Mouse (Mus musculus) liver, embryonic 11.5 days (tissue): ENCODE results near the gene Treh. TPM values are rescaled to one million over a fixed set of nuclear protein-coding genes. Genes with fewer than 3 reads are reported as not detected.

ENCODE experiments used
- ATAC-seq: fragments of 200-750 bp; cut with Nextera tagmentation; replicated peaks from 2 replicates; pipeline ENCODE4 v1.8.0; 2017; ENCODE audit warnings: moderate number of reproducible peaks, mild to moderate bottlenecking, moderate TSS enrichment, moderate library complexity; ENCODE audit not compliant: low FRiP score
- DNase-seq: peaks from one replicate; pipeline ENCODE4 v3.0.0-alpha.2; 2017; ENCODE audit warnings: low spot score
- H3K27ac ChIP-seq: fragments of 300-500 bp; sonication (generic); 2 replicates; pipeline ENCODE4 v1.5.1; 2014; ENCODE audit warnings: mild to moderate bottlenecking, low read depth, low read length, control low read depth
- H3K27me3 ChIP-seq: fragments of 300-500 bp; sonication (generic); replicated peaks from 2 replicates; pipeline ENCODE4 v1.6.1; 2014; ENCODE audit warnings: low read length, mixed read lengths; ENCODE audit not compliant: control insufficient read depth, insufficient read depth
- H3K36me3 ChIP-seq: fragments of 300-500 bp; sonication (generic); 2 replicates; pipeline ENCODE4 v1.6.1; 2014; ENCODE audit warnings: mild to moderate bottlenecking, low read length, moderate library complexity, mixed read lengths; ENCODE audit not compliant: control insufficient read depth, insufficient read depth
- H3K4me1 ChIP-seq: fragments of 300-500 bp; sonication (generic); replicated peaks from 2 replicates; pipeline ENCODE4 v1.6.1; 2014; ENCODE audit warnings: low read length, mixed read lengths; ENCODE audit not compliant: control insufficient read depth, insufficient read depth
- H3K4me2 ChIP-seq: fragments of 300-500 bp; sonication (generic); 2 replicates; pipeline ENCODE4 v1.6.1; 2014; ENCODE audit warnings: mild to moderate bottlenecking, control low read depth, moderate library complexity
- H3K4me3 ChIP-seq: fragments of 300-500 bp; sonication (generic); 2 replicates; pipeline ENCODE4 v1.5.1; 2014; ENCODE audit warnings: low read depth, low read length, control low read depth
- H3K9ac ChIP-seq: fragments of 300-500 bp; sonication (generic); 2 replicates; pipeline ENCODE4 v1.6.1; 2014; ENCODE audit warnings: low read depth, low read length, control low read depth
- H3K9me3 ChIP-seq: fragments of 300-500 bp; sonication (generic); 2 replicates; pipeline ENCODE4 v1.6.1; 2016; ENCODE audit warnings: low read length, inconsistent platforms, mixed read lengths; ENCODE audit not compliant: control insufficient read depth
- WGBS: fragments of 180-500 bp; shearing (Covaris S2); extraction: QIAGEN DNeasy Blood & Tissue Kit; methylation state at CpG from one replicate; pipeline ENCODE4 v1.1.7; 2014; 5-methylcytosine and 5-hydroxymethylcytosine counted together
- polyA plus RNA-seq: library from polyadenylated mRNA; unstranded; fragments of >200 nt; fragmentation: Nextera tagmentation; extraction: Ambion mirVana; gene quantifications from 2 replicates; pipeline ENCODE4 v1.2.1, GENCODE M21; 2014

Treh gene
- polyA plus RNA-seq, 1 experiment from 2014 or later: not detected

- Histone ChIP-seq H3K36me3 (no peaks in the 10 kb centered on the region), H3K27ac (no peak overlapping the region), H3K9me3 (no peaks in the 10 kb centered on the region), H3K4me3 (no peak overlapping the region), H3K4me2 (no peak overlapping the region), H3K9ac (no peak overlapping the region), H3K4me1 (peaks cover 10% of the 10 kb centered on the region), H3K27me3 (no peaks in the 10 kb centered on the region)
- 69% methylated on average over 5 of the region's 5 CpGs for WGBS
- ATAC-seq (no peak), DNase-seq (no peak)
Observed at GRCm38 (mm10) chr9:44727441-44727840, 54.4 kb downstream of the Treh start.

GRCm38 (mm10) chr9:44732130-44732549 lies 59.1 kb downstream of the Treh start:
- 26% methylated on average over 5 of the region's 5 CpGs for WGBS
- H3K4me2 ChIP-seq: peak overlapping the region; percentile 97
- no peak overlapping the region for H3K4me3 ChIP-seq
- no peak overlapping the region for H3K9ac ChIP-seq
- peaks cover 13% of the 10 kb centered on the region for H3K27me3 ChIP-seq
- peaks cover 23% of the 10 kb centered on the region for H3K4me1 ChIP-seq
- H3K9me3 ChIP-seq: no peaks in the 10 kb centered on the region
- peak; percentile 58; the same call in 1 of the 2 replicates for ATAC-seq
- no peak overlapping the region for H3K27ac ChIP-seq
- H3K36me3 ChIP-seq: no peaks in the 10 kb centered on the region
- DNase-seq: no peak

GRCm38 (mm10) chr9:44732921-44733530 lies 60.0 kb downstream of the Treh start:
- Histone ChIP-seq H3K4me2 (peak overlapping the region; percentile 97), H3K4me1 (peaks cover 23% of the 10 kb centered on the region), H3K27me3 (peaks cover 13% of the 10 kb centered on the region), H3K4me3 (peak overlapping the region; percentile 66), H3K36me3 (no peaks in the 10 kb centered on the region), H3K27ac (no peak overlapping the region), H3K9ac (no peak overlapping the region), H3K9me3 (no peaks in the 10 kb centered on the region)
- WGBS: 34% methylated on average over 12 of the region's 12 CpGs
- ATAC-seq: no peak
- DNase-seq: no peak

- Histone ChIP-seq H3K4me3 (peak overlapping the region; percentile 66), H3K9me3 (no peaks in the 10 kb centered on the region), H3K27ac (no peak overlapping the region), H3K27me3 (peaks cover 13% of the 10 kb centered on the region), H3K4me1 (peaks cover 23% of the 10 kb centered on the region), H3K9ac (peak overlapping the region; percentile 58), H3K4me2 (peak overlapping the region; percentile 97), H3K36me3 (no peaks in the 10 kb centered on the region)
- ATAC-seq (peak; percentile 21; the same call in 1 of the 2 replicates), DNase-seq (peak; percentile 64)
- 1% methylated on average over 79 of the region's 79 CpGs for WGBS
Observed at GRCm38 (mm10) chr9:44733671-44734523, 60.9 kb downstream of the Treh start.

GRCm38 (mm10) chr9:44734524-44735494 lies 61.8 kb downstream of the Treh start, which contains the start of gene Phldb1:
TSS of gene Phldb1 (minus strand) at chr9:44735198.
- Histone ChIP-seq H3K27me3 (peaks cover 13% of the 10 kb centered on the region), H3K4me2 (peak within 1 kb of the TSS; percentile 97), H3K4me1 (peaks cover 23% of the 10 kb centered on the region), H3K9ac (peak within 1 kb of the TSS; percentile 58), H3K9me3 (no peaks in the 10 kb centered on the region), H3K36me3 (no peaks in the 10 kb centered on the region), H3K4me3 (peak within 1 kb of the TSS; percentile 66), H3K27ac (no peak within 1 kb of the TSS)
- WGBS: 2% methylated on average over 47 of the region's 47 CpGs
- peak; percentile 49 for ATAC-seq
- peak; percentile 69 for DNase-seq

- no peaks in the 10 kb centered on the region for H3K9me3 ChIP-seq
- H3K27ac ChIP-seq: no peak overlapping the region
- H3K4me3 ChIP-seq: no peak overlapping the region
- DNase-seq: no peak
- H3K4me2 ChIP-seq: no peak overlapping the region
- H3K4me1 ChIP-seq: peaks cover 23% of the 10 kb centered on the region
- peaks cover 13% of the 10 kb centered on the region for H3K27me3 ChIP-seq
- H3K9ac ChIP-seq: no peak overlapping the region
- ATAC-seq: no peak
- 85% methylated on average over 6 of the region's 6 CpGs for WGBS
- no peaks in the 10 kb centered on the region for H3K36me3 ChIP-seq
Observed at GRCm38 (mm10) chr9:44735886-44736285, 62.9 kb downstream of the Treh start.

Other genes starting within 250 kb of the Treh start
- not detected in 2 replicates for gene Foxr1, start 232.1 kb upstream of the Treh start, polyA plus RNA-seq
- gene Upk2, start 218.3 kb upstream of the Treh start, polyA plus RNA-seq: not detected in 2 replicates
- 4.1 and 5.0 TPM in 2 replicates for gene Bcl9l, start 190.4 kb upstream of the Treh start, polyA plus RNA-seq
- 0.47 TPM in 1 of 2 replicates, not detected in the other for gene Cxcr5, start 111.4 kb upstream of the Treh start, polyA plus RNA-seq
- gene Ddx6, start 68.3 kb upstream of the Treh start, polyA plus RNA-seq: 8.4 and 10.2 TPM in 2 replicates
- gene Phldb1, start 62.0 kb downstream of the Treh start, polyA plus RNA-seq: 10.6 and 10.9 TPM in 2 replicates
- 171 and 202 TPM in 2 replicates for gene Arcn1, start 94.6 kb downstream of the Treh start, polyA plus RNA-seq
- gene Ift46, start 94.7 kb downstream of the Treh start, polyA plus RNA-seq: 48.9 and 54.0 TPM in 2 replicates
- 1.2 and 1.6 TPM in 2 replicates for gene Tmem25, start 126.1 kb downstream of the Treh start, polyA plus RNA-seq
- 5.2 and 7.3 TPM in 2 replicates for gene Ttc36, start 129.8 kb downstream of the Treh start, polyA plus RNA-seq
- gene Kmt2a, start 208.1 kb downstream of the Treh start, polyA plus RNA-seq: 6.8 and 9.7 TPM in 2 replicates
- gene Atp5l, start 247.5 kb downstream of the Treh start, polyA plus RNA-seq: 671 and 713 TPM in 2 replicates